Mouse (Mus musculus) heart, adult 2 months (tissue): Measurements from ENCODE around the gene Tmem221. TPM values are rescaled to one million over a fixed set of nuclear protein-coding genes. Genes with fewer than 3 reads are reported as not detected.
"Not testable (repeated sequence)": the region's sequence is repeated elsewhere in the genome, so short reads cannot be mapped to it uniquely, and the experiment has no call there.

Experiments used
- DNase-seq, 2 experiments: peaks; one replicate each; pipeline ENCODE4 v3.0.0; 2021
- H3K27ac ChIP-seq: fragments of 200-600 bp; 2 replicates; pipeline ENCODE4 v1.8.1; 2022
- H3K27me3 ChIP-seq: fragments of 200-500 bp; 2 replicates; pipeline ENCODE4 v1.6.1; 2012; ENCODE audit warnings: mild to moderate bottlenecking, low read length, inconsistent platforms, mixed read lengths; ENCODE audit not compliant: control insufficient read depth, insufficient read depth
- H3K36me3 ChIP-seq: fragments of 200-500 bp; 2 replicates; pipeline ENCODE4 v1.6.1; 2012; ENCODE audit warnings: low read length, inconsistent platforms; ENCODE audit not compliant: control insufficient read depth, insufficient read depth
- H3K4me1 ChIP-seq: fragments of 200-500 bp; 2 replicates; pipeline ENCODE4 v1.6.1; 2011; ENCODE audit warnings: low read length; ENCODE audit not compliant: control insufficient read depth, insufficient read depth
- H3K4me3 ChIP-seq: fragments of 200-600 bp; 2 replicates; pipeline ENCODE4 v1.8.1; 2022
- H3K79me2 ChIP-seq: fragments of 200-500 bp; replicated peaks from 2 replicates; pipeline ENCODE4 v1.6.1; 2012; ENCODE audit warnings: mild to moderate bottlenecking, inconsistent platforms, low read length, moderate library complexity, mixed read lengths; ENCODE audit not compliant: control insufficient read depth, insufficient read depth
- H3K9ac ChIP-seq: fragments of 200-500 bp; 2 replicates; pipeline ENCODE4 v1.6.1; 2012; ENCODE audit warnings: low read depth, mild to moderate bottlenecking, control low read depth, inconsistent platforms, low read length, mixed read lengths
- CTCF ChIP-seq: fragments of 200-600 bp; IDR thresholded peaks from 2 replicates; pipeline ENCODE4 v1.8.1; 2022; ENCODE audit warnings: antibody characterized with exemption, mild to moderate bottlenecking, moderate library complexity
- EP300 ChIP-seq: fragments of 200-500 bp; IDR thresholded peaks from 2 replicates; pipeline ENCODE4 v1.6.1; 2011; ENCODE audit warnings: low read depth, low read length, control low read depth; ENCODE audit not compliant: insufficient read depth
- POLR2A ChIP-seq: fragments of 200-500 bp; IDR thresholded peaks from 2 replicates; pipeline ENCODE4 v1.6.1; 2011; ENCODE audit warnings: mild to moderate bottlenecking, low read depth, low read length, control low read depth; ENCODE audit not compliant: insufficient read depth
- WGBS: fragments of 180-500 bp; shearing (Covaris S2); methylation state at CpG from one replicate; pipeline ENCODE4 v1.1.7; 2018; 5-methylcytosine and 5-hydroxymethylcytosine counted together
- intact Hi-C: fragments of 180-260 bp; cut with DNase I; formaldehyde crosslinking; loops from one replicate; pipeline ENCODE4 v1.15.1; 2025
- polyA plus RNA-seq: library from polyadenylated mRNA; depleted of rRNA; stranded (reverse); fragments of >200 nt; gene quantifications from 2 replicates; pipeline ENCODE4 v1.2.3, GENCODE M21; 2012
- total RNA-seq, 2 experiments: library from RNA; stranded (reverse); gene quantifications; 2 replicates each; pipeline ENCODE4 v1.2.3; 2021

Tmem221 gene
- total and polyA plus RNA-seq, 3 experiments: 0.16 to 0.51 TPM; not detected in 1

DNA sequence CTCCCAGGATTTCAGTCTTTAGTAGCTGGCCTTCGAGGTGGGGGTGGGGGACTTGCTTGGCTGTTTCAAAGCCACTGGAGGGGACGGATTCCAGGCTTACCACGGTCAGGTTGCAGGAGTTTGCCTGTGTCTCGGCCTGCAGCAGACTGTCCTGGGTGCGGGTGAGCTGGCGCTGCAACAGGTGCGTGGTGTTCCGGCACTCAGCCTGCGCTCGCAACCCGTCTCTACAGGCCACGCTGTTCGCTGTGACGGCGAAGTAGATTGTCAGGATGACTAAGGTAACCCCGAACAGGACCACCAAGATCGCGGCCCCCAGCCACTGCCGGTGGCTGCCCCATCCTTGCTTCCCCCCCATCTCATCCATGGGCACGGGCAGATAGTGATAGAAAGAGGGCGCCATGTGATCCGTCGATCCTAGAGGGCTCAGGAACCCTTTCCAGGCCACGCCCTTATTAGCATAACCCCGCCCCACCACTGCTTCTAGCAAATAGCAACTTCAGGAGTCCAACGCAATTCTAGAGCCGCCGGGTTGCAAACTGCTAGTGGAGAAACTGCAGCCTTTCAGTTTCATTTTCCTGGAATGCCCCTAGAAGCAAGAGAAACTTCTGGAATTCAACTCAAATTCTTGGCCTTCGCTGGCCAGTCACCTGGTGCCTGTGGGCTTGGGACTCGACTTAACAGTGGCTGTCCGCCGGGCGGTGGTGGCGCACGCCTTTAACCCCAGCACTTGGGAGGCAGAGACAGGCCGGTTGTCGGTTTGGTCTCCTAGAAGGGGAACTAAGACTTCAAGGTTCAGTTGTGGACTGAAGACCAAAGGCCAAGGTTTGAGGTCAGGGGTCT lies 21.4 kb downstream of the Tmem221 start, which contains the start of gene Bst2:
Gene Bst2, minus strand, starts transcription at position 429 of the 840 bp plus-strand sequence.
- intact Hi-C loops: no loop called here
- peak within 1 kb of the TSS; percentile 95 for H3K27ac ChIP-seq
- peaks cover 5% of the 10 kb centered on the region; the same call in 1 of the 2 replicates for H3K4me1 ChIP-seq
- H3K36me3 ChIP-seq: no peaks in the 10 kb centered on the region
- H3K9ac ChIP-seq: peak within 1 kb of the TSS; percentile 78
- peak; percentile 76 for TF ChIP-seq POLR2A
- peak; percentile 12; the same call in 1 of the 2 replicates for TF ChIP-seq CTCF
- TF ChIP-seq EP300: 0 out of 2 replicates have a peak, but pooled peaks have one; percentile 30
- H3K79me2 ChIP-seq: no peaks in the 10 kb centered on the region
- 3% methylated on average over 37 of the region's 37 CpGs for WGBS
- H3K27me3 ChIP-seq: no peaks in the 10 kb centered on the region
- peak within 1 kb of the TSS; percentile 80 for H3K4me3 ChIP-seq
- peak; percentile 89 to 93 for DNase-seq

DNA sequence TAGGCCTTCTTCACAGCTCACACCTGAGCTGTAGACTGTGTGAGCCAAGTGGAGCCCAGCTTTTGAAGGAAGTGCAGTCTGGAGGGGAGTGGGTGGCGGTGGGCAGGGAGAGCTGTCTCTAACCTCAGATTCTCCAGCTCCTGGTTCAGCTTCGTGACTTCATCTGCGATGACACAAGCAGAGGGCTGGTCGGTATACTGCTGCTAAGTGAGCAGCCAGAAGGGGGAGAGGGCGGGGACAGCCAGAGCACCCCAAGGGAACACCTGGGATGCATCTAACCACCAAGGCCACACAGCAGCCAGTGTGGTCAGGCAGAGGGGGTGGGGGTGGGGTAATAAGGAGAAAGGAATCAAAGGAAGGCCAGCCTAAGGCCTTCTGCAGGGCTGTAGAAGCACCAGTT lies 23.0 kb downstream of the Tmem221 start:
- H3K9ac ChIP-seq: 0 out of 2 replicates have a peak overlapping the region, but pooled peaks have one; percentile 4
- DNase-seq: no peak
- 71% methylated on average over 5 of the region's 5 CpGs for WGBS
- no peaks in the 10 kb centered on the region for H3K79me2 ChIP-seq
- intact Hi-C loops: no loop called here
- H3K36me3 ChIP-seq: no peaks in the 10 kb centered on the region
- TF ChIP-seq EP300 (no peak), CTCF (no peak), POLR2A (no peak)
- peaks cover 5% of the 10 kb centered on the region; the same call in 1 of the 2 replicates for H3K4me1 ChIP-seq
- no peak overlapping the region for H3K27ac ChIP-seq
- no peaks in the 10 kb centered on the region for H3K27me3 ChIP-seq
- no peak overlapping the region for H3K4me3 ChIP-seq

GRCm38 (mm10) chr8:71534263-71534810 lies 24.3 kb downstream of the Tmem221 start:
- H3K27me3 ChIP-seq: no peaks in the 10 kb centered on the region
- no peaks in the 10 kb centered on the region for H3K79me2 ChIP-seq
- no peak overlapping the region for H3K9ac ChIP-seq
- H3K4me1 ChIP-seq: peaks cover 5% of the 10 kb centered on the region; the same call in 1 of the 2 replicates
- 71% methylated on average over 3 of the region's 3 CpGs for WGBS
- intact Hi-C loops: no loop called here
- DNase-seq: no peak
- no peak overlapping the region for H3K27ac ChIP-seq
- H3K36me3 ChIP-seq: no peaks in the 10 kb centered on the region
- TF ChIP-seq POLR2A (no peak), CTCF (peak; percentile 34), EP300 (no peak)
- H3K4me3 ChIP-seq: no peak overlapping the region

DNA sequence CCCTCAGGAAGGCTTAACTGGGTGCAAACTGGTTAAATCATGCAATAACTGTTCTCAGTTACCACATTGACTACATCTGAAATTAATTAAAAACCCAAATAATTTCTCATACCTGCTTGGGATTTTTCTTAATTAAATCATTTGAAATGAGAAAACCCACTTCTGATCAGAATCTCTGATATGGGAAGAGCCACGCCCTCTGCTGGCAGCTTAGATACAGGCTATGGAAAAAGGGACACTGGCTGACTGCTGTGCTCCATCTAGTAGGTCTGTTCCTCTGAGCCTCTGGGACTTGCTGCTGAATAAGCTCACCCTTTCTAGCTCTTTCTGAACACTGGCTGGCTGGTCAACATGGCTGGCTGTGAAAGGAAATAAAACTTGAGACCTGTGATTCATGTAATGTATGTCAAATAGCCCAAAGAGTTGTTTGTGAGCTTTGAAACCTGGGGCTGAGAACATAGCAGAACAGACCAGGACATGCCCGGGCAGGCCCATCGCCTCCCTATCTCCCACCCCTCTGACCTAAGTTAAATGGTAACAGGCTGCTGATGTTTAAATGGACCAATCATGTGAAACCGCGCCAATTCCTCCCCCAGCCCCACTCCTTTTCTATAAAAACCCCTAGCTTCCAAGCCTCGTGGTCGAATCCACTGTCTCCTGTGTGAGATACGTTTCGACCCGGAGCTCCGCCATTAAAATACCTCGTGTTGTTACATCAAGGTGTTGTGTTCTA lies 27.8 kb downstream of the Tmem221 start:
- H3K4me1 ChIP-seq: peaks cover 20% of the 10 kb centered on the region
- H3K9ac ChIP-seq, H3K27me3 ChIP-seq, H3K36me3 ChIP-seq, intact Hi-C loops, H3K4me3 ChIP-seq, H3K79me2 ChIP-seq, H3K27ac ChIP-seq: not testable (repeated sequence)
- 80% methylated on average over 7 of the region's 12 CpGs for WGBS
- peak in 1 of 2 experiments; percentile 14 for DNase-seq
- peak; percentile 69 for TF ChIP-seq CTCF

- intact Hi-C loops: no loop called here
- TF ChIP-seq CTCF: no peak
- TF ChIP-seq EP300: peak; percentile 71; the same call in 1 of the 2 replicates
- peak; percentile 57; the same call in 1 of the 2 replicates for TF ChIP-seq POLR2A
- Histone ChIP-seq H3K4me3 (no peak overlapping the region), H3K4me1 (peaks cover 19% of the 10 kb centered on the region), H3K36me3 (no peaks in the 10 kb centered on the region), H3K27ac (peak overlapping the region; percentile 94), H3K79me2 (no peaks in the 10 kb centered on the region), H3K27me3 (no peaks in the 10 kb centered on the region), H3K9ac (no peak overlapping the region)
- WGBS: 40% methylated on average over 11 of the region's 11 CpGs
- peak; percentile 57 to 66 for DNase-seq
These were observed 30.2 kb downstream of the Tmem221 start for GRCm38 (mm10) chr8:71528362-71529073.
